Mouse (Mus musculus) gastrocnemius, adult 8-10 months (tissue): Measurements from ENCODE around the gene Dgkg. TPM values are rescaled to one million over a fixed set of nuclear protein-coding genes. Genes with fewer than 3 reads are reported as not detected.
A peak's percentile ranks its signal among the peaks of the same experiment; 100 is the strongest.

ENCODE experiments used
- DNase-seq, 2 experiments: peaks; one replicate each; pipeline ENCODE4 v3.0.0; 2022; ENCODE audit warnings: low spot score in 2 of 2
- total RNA-seq, 4 experiments: library from RNA; stranded (reverse); gene quantifications; 2 replicates each; pipeline ENCODE4 v1.2.4; 2022

Gene Dgkg
- total RNA-seq, 4 experiments from 2014 or later: 0.07 to 0.75 (median 0.22) TPM

DNA sequence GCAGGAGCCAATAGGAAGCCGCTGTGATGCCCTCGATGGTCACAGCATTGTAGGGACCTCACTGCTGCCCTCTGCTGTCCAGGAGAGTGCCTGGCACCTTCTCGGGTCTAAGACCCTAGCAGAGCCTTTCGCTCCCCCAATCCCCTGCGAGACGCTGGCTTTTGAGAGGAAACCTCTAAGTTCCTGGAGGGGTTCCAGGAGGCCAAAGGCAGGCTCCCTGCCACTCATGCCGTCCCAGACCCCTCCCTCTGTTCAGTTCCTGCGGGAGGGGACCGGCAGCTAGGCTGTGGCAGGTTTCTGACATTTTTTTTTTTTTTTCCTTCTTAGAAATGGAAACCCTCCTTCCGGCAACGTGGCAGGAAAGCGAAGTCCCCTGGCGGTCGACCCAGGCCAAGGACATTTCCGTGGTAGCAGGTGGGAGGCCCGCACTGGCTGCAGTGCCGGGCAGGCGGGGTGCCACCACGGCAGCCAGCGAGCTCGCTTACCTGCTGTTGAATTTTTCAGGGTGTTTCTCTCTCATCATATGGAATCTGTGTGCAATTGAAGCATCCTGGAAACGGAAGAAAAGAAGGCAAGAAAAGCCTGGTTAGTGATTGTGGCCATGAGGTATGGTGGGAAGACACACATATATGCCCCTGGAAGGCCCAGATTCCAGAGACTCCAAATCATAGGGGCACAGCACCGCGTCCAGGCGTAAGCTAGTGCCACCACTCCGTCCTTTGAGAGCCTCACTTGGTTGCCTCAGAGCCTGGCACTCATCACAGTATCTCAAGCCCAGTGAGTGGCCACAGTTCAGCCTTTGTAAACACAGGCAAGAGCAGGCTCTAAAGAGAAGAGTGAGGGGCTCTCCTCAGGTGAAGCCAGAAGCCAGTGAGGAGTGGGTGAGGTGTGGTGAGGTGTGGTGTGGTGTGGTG lies 108.6 kb downstream of the Dgkg start:
- DNase-seq: peak; percentile 45 to 51

DNA sequence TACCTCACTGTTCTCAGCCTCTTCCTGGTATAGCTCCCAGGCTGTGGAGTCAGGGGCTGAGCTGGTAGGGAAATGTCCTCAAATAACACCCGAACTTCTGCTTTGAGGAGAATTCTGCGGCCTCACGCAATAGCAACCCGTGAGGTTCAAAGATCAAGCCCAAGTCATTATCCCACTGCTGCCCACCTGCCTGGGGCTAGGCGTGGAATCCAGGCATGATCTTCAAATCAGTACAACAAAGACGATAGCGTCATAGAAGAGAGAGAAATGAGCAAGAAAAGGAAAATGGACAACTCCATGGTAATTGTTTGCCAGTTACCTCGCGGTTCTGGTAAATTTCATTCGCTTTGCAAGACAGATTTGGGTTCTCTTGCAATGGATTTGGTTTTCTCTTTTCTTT lies 109.3 kb downstream of the Dgkg start:
- DNase-seq: no peak

DNA sequence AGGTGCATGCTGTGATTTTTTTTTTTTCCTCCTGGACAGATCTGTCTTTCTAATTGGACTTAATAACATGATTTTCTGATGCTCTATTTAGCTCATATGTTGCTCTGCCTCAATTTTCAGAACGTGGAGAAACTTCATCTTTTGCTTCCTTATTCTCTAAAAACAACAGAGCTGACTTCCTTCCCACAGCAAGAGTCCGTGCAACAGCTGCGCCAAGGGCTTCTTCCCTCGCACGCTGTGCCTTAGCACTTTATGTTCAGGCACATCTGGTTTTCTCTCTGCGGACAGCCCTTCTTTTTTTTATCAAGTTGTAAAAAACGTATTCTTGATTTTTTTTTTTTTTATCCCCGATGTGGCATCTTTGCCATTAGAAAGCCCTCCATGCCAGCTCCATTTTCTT lies 111.2 kb downstream of the Dgkg start:
- no peak for DNase-seq

DNA sequence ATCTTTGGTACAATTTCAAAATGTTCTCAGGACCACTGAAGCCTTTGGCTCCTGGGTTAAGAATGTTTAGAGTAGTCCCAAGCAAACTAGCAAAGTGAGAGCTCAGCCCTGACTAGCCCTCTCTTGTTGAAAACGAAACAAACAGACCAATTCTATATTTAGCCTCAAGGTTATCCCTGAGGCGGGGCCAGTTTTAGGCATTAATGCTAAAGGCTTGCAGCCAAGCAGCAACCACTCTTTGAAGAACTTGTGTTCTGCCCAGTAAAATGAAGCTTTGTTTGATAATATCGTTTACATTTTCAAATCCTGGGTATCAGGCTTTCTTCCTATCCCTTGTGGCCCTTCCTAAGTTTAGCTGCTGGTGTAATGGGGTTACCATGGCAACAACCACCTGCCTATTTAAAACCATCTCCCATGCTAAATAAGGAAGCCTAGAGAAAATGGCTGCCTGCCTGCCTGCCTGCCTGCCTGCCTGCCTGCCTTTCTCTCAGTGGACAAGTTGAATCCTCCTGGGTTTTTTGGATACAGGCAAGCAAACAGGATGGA lies 111.9 kb downstream of the Dgkg start:
- no peak for DNase-seq

DNA sequence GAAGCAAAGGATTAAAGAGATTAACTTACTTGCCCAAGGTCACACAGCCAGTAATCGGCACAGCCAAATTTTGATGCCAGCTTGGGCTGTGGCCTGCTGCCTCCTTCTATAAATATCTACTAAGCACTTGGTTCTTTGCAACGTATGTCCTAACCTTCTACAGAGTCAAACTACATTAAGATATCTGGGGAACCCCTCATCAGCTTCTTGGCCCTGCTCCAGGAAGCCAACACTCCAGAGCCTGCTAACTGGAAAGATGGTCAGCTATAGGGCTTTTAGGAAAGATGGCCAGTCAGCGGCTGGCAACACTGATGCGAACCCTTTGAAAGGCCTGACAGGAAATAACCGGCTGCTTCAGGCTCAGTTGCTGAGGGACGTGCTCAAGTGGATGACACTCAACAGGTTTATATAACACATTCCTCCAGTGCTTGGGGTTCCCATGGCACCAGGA lies 114.3 kb downstream of the Dgkg start:
- peak; percentile 26 to 40 for DNase-seq

DNA sequence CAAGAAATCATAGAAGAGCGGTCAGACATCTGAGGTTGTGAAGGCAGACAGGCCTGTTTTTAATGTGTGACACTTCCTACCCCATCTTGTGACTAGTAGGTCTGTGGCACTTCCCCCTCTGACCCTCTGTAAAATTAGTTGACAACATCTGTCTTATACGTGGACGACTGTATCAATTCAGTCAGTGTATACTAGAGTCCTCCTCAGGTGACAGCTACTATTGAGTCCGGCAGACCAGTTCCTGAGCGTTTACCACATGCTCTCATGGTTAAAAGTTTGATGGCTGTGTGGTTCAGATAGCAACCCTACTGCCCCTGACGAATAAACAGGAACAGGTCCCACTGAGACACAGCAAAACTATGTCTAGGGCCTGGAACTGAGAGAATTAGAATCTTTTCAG lies 117.7 kb downstream of the Dgkg start:
- DNase-seq: no peak

DNA sequence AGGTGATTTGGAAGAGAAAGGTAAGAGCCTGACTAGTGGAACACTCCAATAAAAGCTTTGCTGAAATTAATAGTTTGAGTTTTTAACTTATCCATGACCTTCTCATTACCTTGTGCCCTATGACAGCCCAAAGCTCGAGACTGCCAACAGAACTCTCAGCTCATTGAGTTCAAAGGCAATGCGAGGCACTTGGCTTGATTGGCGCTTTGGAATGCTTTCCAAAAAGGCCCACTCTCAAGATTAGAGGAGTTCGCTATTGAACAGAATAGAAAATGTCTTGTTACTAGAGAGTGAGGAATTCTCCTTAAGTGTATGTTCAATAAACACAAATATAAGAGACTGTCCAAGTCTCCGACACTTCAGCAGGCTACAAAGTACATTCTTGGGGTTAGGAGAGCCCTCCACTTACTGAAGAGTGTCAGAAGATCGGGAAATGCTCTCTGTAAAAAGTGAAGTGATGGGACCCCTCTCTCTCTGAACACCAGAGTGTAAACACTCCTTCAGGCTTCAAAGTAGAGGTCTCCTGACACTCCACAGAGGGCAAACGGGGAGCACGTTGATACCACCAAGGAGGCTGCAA lies 120.3 kb downstream of the Dgkg start:
- no peak for DNase-seq

DNA sequence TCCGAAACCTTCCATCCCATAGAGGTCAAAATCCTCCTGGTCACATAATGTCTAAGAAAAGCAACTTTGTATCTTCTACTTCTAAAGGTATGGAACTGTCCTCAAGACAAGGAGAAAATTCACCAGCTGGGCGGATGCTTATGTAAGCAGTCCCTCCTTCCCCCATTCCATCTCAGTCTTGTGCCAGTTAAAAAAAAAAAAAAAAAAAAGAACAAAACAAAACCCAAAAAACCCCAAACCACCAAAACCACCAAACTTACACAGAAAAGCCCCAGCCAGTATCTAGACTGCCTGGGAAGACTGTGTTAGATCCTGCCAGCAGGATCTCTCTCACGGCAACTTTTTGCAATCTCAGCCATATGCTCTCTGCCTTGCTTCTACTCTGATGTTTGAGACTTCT lies 123.9 kb downstream of the Dgkg start:
- no peak for DNase-seq

DNA sequence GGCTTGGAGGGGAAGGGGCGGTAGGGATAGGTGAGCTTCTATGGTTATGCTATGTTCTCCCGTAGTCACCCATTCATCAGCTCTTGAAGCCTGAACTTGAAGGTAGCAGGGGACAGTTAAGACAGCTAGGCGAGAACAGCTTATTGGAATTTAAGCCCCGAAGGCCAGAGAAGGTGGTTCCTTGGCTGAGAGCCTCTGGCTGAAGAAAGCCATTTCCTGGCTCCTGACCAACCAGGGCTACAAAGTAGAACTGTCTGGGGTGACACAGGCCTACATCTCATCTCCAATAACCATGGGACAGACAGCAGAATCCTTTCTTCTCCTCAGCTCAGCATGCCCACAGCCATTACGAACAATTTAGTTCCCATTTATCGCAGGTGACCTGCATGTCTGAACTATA lies 125.2 kb downstream of the Dgkg start:
- DNase-seq: peak in 1 of 2 experiments; percentile 20

DNA sequence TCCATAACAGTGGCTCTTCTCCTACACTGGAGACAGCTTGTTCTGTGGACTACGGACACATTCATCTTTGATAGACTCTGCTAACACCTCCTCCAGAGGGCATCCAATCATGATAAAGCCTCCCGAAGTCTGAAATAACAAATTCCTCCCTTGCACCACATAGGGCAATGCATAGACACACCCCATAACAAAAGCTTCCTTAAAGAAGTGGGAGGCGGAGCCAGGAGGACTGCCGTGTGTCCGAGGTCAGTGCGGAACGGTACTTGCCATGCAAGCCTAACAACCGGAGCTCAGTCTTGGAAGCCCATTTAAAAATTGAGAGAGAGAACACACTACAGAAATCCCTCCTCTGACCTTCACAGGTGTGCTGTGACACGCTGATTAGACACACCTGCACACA lies 126.0 kb downstream of the Dgkg start:
- no peak for DNase-seq

DNA sequence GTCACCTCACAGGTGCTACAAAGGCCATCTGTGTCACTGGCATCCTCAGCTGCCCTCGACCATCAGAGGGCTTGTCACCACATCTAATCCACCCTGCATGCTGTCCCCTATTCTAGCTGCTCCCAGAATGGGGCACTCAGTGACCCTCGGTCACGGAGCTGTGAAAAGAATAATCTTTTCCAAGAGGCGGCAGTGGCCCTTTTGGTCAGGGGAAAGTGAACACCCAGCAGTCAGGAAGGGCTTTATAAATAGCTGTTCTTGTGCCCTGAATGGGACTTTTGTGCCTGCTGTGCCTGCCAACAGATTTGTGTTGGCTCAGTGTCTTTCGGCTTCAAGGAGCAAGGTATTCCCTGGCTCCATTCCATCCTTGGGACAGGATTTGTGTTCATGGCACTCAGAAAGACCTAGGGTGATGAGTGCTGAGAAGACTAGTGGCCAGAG lies 129.5 kb downstream of the Dgkg start:
- DNase-seq: no peak

DNA sequence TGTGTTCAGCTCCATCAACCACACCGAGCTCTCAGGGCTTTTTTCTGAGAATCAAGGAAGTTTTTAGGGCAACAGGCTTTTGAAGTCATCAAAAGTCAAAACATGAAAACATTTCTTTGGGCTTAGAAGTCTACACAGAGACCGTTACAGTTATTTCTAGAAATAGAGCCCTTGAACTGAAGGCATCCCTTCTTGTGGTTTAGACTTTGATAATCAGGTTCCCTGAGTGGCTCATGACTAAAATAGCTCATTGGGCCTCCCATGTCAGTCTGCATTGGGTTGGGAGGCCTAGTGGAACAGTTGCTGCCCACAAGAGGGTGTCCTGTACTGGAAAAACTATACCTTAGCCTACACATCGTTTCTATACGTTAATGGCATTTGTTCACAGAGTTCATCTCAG lies 130.6 kb downstream of the Dgkg start:
- DNase-seq: no peak

DNA sequence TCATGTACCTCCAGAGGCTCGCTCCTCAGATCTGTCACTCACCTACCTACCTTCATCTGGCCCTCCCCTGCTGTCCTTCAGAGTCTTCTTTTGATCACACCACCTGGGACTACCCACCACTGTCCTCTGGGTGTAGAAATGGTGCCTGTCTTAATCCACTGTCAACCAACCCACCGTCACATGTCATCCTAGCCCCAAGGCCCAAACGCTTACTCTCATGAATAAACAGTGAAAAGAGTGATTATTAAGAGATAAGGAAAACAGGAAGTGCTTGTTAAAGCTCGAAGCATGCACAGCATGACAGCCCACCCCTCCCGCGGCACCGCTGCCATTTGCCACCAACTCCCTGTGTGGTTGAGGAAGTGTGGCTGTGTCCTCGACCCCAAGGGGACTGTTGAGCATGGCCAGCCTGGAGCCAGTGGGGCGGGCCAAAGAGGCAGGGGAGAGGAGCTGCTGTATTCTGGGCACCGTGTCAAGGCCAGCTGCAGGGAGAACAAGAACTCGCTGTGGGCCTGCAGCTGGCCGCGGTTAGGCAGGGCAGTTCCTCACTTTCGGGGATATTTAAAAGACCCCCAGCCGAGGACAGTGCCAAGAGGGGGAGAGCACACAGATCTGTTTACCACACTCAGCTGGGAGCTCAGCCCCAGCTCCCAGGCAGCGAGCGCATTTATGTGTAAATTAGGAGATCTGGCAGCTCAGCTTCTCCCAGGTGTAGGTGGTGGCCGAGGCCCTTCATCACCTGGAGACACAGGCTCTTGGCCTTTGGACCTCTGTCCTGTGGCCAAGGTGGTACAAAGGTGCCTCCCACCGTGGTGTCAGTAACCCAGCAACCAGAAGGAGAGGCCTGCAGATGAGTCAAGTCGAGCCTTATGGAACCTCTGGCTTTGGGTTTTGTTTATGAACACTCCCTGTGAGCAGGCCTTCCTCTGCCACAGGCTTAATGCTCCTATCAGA lies 139.3 kb downstream of the Dgkg start:
- peak; percentile 22 to 55 for DNase-seq

DNA sequence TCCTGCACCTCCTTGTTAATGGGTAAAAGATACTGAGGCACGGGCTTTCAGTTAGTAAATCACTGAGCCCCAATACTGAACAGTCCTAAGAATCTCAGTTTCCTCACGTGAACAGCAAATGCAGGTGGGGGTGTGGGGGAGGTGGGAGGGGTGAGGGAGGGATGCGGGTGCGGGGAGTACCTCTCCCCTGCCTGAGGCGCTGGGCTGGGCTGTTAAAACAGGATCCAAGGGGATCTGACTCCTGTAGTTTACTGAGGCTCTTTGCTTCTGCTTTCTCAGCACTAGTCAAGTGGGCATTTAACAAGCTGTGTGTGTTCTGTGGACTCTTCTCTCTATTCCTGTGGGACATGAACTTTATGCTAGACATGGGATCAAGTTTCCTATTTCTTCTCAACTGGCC lies 141.5 kb downstream of the Dgkg start:
- no peak for DNase-seq

DNA sequence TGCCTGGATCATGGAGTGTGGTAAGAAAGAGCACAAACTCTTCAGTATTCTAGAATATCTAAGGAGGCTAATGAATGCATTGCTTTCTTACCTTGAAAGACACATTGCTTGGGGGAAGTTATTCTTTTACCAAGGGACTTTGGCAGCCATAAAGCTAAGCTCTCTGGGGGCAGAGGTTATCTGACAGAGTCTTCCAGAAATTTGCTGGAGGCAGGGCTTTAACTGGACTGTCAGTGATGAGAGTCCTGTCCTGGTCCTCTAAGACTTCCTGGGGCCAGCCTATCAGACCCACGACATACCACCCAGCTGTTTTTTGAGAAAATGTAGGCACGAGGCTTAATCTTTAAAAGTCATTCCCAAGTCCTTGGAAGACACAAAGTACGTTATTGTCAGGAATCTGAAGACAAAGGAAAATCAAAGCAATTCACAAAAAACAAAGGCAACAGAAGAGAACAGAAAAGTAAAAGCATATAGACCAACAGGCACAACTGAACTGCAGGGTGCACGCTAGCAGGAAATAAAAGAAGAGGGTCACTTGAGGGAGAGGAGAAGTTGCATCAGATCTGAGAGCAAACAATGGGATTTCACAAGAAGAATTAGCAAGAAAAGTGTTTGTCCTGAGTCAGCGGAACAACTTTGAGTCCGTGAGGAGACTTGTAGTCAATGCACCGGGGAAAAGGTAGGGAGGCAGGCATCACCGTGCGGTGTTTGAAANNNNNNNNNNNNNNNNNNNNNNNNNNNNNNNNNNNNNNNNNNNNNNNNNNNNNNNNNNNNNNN lies 146.0 kb downstream of the Dgkg start:
- no peak for DNase-seq

DNA sequence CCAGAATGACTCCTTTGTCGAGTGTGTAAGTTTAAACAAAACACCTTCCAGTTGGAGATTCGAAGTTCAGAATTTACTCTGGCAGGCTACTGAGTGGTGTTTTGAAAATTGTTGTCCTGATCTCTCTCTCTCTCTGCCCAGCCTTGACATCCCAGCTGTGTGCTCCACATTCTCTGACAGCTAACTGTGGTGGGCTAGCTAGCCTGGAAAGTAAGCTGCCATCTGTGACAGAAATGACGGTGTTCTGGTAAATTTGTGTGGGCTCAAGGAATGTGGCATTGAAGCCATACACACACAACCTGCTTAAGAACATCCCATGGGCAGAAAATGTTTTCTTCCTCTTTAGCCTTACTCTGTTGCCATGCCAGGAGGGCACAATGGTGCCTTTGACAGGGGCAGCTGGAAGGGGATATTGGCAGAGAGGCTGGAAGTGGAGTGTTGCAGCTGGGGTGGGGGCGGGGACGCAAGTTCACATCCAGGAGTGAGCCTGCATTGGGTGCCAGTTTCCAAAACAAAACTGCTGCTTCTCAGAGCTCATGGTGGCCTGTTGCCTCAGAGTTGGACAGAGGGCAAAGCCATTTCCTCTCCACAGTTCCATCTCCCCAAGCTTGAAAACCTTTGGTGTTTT lies 148.0 kb downstream of the Dgkg start:
- DNase-seq: no peak

DNA sequence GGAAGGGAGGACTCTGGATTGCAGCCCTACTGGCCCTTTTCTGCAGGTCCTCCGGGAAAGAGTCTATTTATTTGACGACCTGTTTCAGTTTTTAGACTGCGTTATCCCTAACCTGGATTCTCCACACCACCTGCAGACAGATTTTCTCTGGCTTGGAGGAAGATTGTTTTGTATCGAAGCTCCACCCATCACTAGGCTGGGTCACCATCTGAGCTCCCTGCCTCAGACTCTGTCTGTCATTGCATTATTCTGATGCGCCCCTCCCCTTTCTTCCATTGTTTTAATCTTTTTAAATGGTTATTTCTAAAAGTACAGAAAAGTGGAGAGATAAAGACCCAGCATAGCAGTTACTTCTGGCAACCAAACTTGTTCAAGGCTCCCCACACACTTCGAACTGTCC lies 151.4 kb downstream of the Dgkg start:
- no peak for DNase-seq

DNA sequence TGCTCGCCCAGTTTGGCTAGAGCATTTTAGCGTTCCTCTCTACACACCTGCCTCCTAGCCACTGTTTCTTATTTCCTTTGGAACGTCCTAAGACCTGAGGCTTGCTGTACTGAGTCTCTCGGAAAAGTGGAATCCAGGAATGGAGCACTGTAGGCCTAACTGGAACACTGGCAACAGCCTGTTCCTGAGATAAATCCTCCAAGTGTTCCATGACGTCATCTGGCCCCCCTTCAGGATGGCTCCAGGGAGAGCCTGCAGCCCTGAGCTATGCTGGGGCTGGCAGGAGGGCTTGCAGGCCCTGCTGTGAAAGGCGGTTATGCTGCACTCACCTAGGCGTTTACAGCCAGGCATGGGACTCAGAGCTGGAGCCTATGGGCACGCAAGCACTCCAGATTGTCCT lies 152.2 kb downstream of the Dgkg start:
- peak in 1 of 2 experiments; percentile 9 for DNase-seq

DNA sequence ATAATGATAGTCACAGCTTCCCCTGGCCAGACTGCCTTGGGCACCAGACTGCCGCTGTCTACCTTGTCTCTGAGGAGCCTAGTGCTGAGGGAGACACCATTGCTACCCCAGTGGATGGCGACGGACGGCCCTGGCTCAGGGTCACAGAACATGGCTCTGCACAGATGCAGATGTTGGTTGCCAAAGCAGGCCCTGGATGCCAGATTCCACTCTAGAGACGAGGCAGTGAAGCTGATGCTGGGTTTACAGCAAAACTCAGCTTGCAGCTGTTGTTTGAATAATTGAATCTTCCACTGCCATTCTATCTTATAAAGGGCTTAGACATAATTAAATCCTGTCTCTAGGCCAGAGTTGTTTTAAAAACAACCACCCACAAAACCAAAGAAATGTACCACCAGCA lies 153.0 kb downstream of the Dgkg start:
- no peak for DNase-seq

DNA sequence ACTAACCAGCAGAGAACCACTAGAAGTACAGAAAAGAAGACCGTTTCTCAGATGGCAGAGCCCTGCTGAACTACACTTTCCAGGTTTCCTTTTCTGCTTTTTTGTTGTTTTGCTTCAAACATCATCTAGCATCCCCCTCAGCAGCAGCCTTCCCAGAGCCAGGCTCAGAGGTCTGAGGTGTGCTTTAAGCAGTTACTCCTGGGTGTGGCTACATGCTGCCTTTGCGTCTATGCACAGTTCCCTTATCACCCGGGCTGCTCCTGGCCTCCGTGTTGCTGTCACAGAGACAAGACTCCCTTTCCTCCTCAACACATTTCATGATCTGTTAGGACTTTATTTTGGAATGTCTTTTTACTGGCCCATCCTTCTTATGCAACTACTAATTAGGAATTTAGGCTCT lies 153.6 kb downstream of the Dgkg start:
- no peak for DNase-seq
